Comparison of ENCODE assay signal across 16 mouse cellular contexts in genomic region chr3:136977859-136978258, GRCm38 (mm10).
"Had no signal": no experiment of that assay in that cellular context is flagged by ENCODE, and none has a peak within 500 bp of the region (broad histone marks: within the 10 kb centered on the region; RNA-seq: fewer than 3 reads in every experiment).

No protein-coding gene starts in this region.

- H3K4me1 ChIP-seq: limb, embryonic 13.5 days; liver, embryonic 12.5 days; liver, embryonic 15.5 days; lung, embryonic 15.5 days; neural tube, embryonic 12.5 days had no signal

- H3K36me3 ChIP-seq: limb, embryonic 13.5 days; liver, embryonic 12.5 days; liver, embryonic 15.5 days; lung, embryonic 15.5 days; neural tube, embryonic 12.5 days had no signal

- H3K9ac ChIP-seq: limb, embryonic 13.5 days; liver, embryonic 12.5 days; liver, embryonic 15.5 days; lung, embryonic 15.5 days; neural tube, embryonic 12.5 days had no signal

- H3K4me2 ChIP-seq: limb, embryonic 13.5 days; liver, embryonic 12.5 days; liver, embryonic 15.5 days; lung, embryonic 15.5 days; neural tube, embryonic 12.5 days had no signal

- H3K27me3 ChIP-seq: limb, embryonic 13.5 days; liver, embryonic 12.5 days; liver, embryonic 15.5 days; lung, embryonic 15.5 days; neural tube, embryonic 12.5 days had no signal

- DNase-seq: kidney, adult 18-20 months; kidney, adult 9 months; kidney, postnatal 14 days; left cerebral cortex, postnatal 4 days; liver; lung, adult 18-20 months; lung, postnatal 10 days; lung, postnatal 4 days; thymus, adult 18-20 months; thymus, postnatal 36 days had no signal

- H3K4me3 ChIP-seq: limb, embryonic 13.5 days; liver, embryonic 12.5 days; liver, embryonic 15.5 days; lung, embryonic 15.5 days; neural tube, embryonic 12.5 days had no signal

- ATAC-seq: intestine, embryonic 16.5 days; liver, embryonic 12.5 days had no signal

- H3K27ac ChIP-seq: limb, embryonic 13.5 days; liver, embryonic 12.5 days; liver, embryonic 15.5 days; lung, embryonic 15.5 days; neural tube, embryonic 12.5 days had no signal

- H3K9me3 ChIP-seq: limb, embryonic 13.5 days; liver, embryonic 12.5 days; liver, embryonic 15.5 days; lung, embryonic 15.5 days; neural tube, embryonic 12.5 days had no signal
